Mouse (Mus musculus) E14TG2a.4 (cell line): ENCODE measurements around the gene Fbxo40.

Experiments used
- H3K27me3 ChIP-seq: 2 replicates; pipeline ENCODE4 v1.6.1; 2014; ENCODE audit warnings: low read length, control low read depth; ENCODE audit not compliant: insufficient read depth
- H3K36me3 ChIP-seq: 2 replicates; pipeline ENCODE4 v1.6.1; 2014; ENCODE audit warnings: low read length, control low read depth; ENCODE audit not compliant: insufficient read depth
- H3K4me1 ChIP-seq: replicated peaks from 2 replicates; pipeline ENCODE4 v1.6.1; 2014; ENCODE audit warnings: low read depth, low read length, control low read depth
- H3K4me3 ChIP-seq: replicated peaks from 2 replicates; pipeline ENCODE4 v1.5.1; 2014; ENCODE audit warnings: mild to moderate bottlenecking, low read length
- H3K9me3 ChIP-seq: 2 replicates; pipeline ENCODE4 v1.6.1; 2014; ENCODE audit warnings: low read length, control low read depth
- CTCF ChIP-seq: conservative IDR thresholded peaks from 2 replicates; pipeline ENCODE4 v1.5.1; 2014; ENCODE audit warnings: low read length
- NANOG ChIP-seq: IDR thresholded peaks from 2 replicates; pipeline ENCODE4 v1.6.1; 2014; ENCODE audit warnings: borderline replicate concordance, low read length, mixed read lengths
- POU5F1 ChIP-seq: IDR thresholded peaks from 2 replicates; pipeline ENCODE4 v1.6.1; 2014; ENCODE audit warnings: low read length, borderline replicate concordance

Fbxo40 gene

GRCm38 (mm10) chr16:36963415-36963814 is 26.9 kb downstream of the Fbxo40 start:
- Histone ChIP-seq H3K27me3 (peaks cover 13% of the 10 kb centered on the region; the same call in 1 of the 2 replicates), H3K9me3 (no peaks in the 10 kb centered on the region), H3K4me1 (peaks cover 3% of the 10 kb centered on the region; the same call in 1 of the 2 replicates), H3K36me3 (no peaks in the 10 kb centered on the region), H3K4me3 (no peak overlapping the region)
- TF ChIP-seq POU5F1 = no peak
- TF ChIP-seq NANOG = no peak
- no peak for TF ChIP-seq CTCF

GRCm38 (mm10) chr16:36955106-36955505 is 35.2 kb downstream of the Fbxo40 start:
- TF ChIP-seq CTCF = no peak
- no peak for TF ChIP-seq POU5F1
- TF ChIP-seq NANOG = no peak
- Histone ChIP-seq H3K36me3 (no peaks in the 10 kb centered on the region), H3K4me1 (no peaks in the 10 kb centered on the region), H3K4me3 (no peak overlapping the region), H3K27me3 (0 out of 2 replicates have a peak, but pooled peaks cover 3% of the 10 kb centered on the region), H3K9me3 (no peaks in the 10 kb centered on the region)

GRCm38 (mm10) chr16:36951029-36951428 is 39.2 kb downstream of the Fbxo40 start:
- Histone ChIP-seq H3K4me3 (no peak overlapping the region), H3K36me3 (no peaks in the 10 kb centered on the region), H3K9me3 (no peaks in the 10 kb centered on the region), H3K27me3 (no peaks in the 10 kb centered on the region), H3K4me1 (no peaks in the 10 kb centered on the region)
- TF ChIP-seq POU5F1 (no peak), CTCF (no peak), NANOG (no peak)

GRCm38 (mm10) chr16:36949614-36950336 is 40.5 kb downstream of the Fbxo40 start:
- Histone ChIP-seq H3K9me3 (no peaks in the 10 kb centered on the region), H3K4me1 (peaks cover 4% of the 10 kb centered on the region; the same call in 1 of the 2 replicates), H3K4me3 (no peak overlapping the region), H3K27me3 (no peaks in the 10 kb centered on the region), H3K36me3 (no peaks in the 10 kb centered on the region)
- 0 out of 2 replicates have a peak, but pooled peaks have one; percentile 19 for TF ChIP-seq CTCF
- TF ChIP-seq NANOG = no peak
- TF ChIP-seq POU5F1 = no peak

DNA sequence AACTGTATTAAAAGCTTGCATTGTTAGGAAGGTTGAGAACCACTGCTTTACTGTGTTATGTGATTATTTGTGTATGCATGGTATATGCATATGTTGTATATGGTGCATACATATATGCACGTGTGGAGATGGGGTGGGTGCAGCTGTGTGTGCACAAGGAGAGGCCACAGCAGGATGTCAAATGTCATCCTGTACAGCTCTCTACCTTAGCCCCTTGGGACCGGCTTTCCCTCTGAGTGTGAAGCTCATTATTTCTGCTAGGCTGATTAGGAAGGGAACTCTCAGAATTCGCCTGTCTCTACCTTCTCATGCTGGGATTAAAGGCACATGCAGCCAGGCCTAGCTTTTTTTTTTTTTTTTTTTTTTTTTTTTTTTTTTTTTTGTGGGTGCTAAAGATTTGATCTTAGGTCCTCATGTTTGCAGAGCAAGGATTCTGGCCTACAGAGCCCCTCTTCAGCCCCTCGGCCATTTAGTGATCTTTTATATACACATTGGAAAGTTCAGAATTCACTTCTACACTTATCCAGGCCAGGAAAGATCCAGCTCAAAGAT is 42.5 kb downstream of the Fbxo40 start:
- Histone ChIP-seq H3K27me3 (no peaks in the 10 kb centered on the region), H3K36me3 (no peaks in the 10 kb centered on the region), H3K4me1 (peaks cover 7% of the 10 kb centered on the region; the same call in 1 of the 2 replicates), H3K4me3 (no peak overlapping the region), H3K9me3 (no peaks in the 10 kb centered on the region)
- TF ChIP-seq POU5F1 (no peak), CTCF (no peak), NANOG (no peak)

DNA sequence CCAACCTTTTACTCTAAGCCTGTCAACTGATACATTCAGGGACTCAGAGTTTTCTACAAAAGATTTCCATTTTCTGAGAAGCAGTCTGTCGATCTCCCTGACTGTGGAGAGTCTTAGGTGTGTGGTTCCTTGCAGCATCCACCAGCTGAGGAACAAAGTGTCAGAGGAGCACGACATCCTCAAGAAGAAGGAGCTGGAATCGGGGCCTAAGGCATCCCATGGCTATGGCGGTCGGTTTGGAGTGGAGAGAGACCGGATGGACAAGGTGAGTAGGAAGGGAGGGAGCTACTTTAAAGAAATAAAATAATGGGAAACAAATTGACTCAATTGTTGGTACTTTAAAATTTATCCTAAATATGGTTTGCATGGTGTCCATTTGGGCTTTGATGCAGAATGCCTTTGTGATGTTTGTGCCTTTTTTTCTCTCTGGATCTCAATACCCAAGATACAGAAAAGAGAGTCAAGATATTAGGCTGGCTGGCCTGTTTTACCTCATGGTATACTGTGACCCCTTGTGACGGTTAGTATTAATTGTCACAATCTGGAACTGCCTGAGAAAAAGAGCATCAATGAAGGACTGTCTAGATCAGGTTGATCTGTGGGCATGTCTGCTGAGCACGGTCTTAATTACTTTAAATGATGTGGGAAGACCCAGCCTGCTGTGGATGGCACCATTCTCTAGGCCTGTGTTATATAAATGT is 43.7 kb downstream of the Fbxo40 start:
- no peaks in the 10 kb centered on the region for H3K36me3 ChIP-seq
- H3K9me3 ChIP-seq = no peaks in the 10 kb centered on the region
- H3K4me1 ChIP-seq = peaks cover 7% of the 10 kb centered on the region; the same call in 1 of the 2 replicates
- TF ChIP-seq CTCF (no peak), POU5F1 (no peak), NANOG (no peak)
- no peaks in the 10 kb centered on the region for H3K27me3 ChIP-seq
- H3K4me3 ChIP-seq = no peak overlapping the region

DNA sequence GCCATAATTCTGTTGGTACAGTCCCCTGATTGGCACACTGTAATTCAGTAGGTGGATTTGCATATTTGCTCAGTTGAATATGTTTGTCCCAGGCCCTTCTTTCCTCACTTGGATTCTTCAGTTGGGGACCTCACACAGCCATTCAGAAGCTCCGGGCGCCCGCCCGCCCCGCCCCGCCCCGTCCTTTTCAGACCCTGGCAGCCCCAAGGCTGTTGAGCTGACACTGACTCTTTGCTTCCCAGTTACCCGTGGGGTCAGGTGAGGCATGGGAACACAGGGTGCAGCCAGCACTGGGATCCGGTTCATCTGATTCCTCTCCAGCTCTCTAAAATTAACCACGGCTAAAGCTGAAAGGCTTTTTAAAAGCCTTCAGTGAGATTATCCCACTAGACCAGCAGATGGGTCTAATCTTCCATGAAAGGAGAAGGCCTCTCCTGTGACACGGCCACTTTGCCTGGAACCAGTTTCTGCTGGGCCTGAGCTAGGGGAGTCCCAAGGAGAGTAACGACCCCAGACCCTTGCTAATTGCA is 45.3 kb downstream of the Fbxo40 start:
- TF ChIP-seq NANOG (no peak), POU5F1 (no peak), CTCF (no peak)
- Histone ChIP-seq H3K4me1 (peaks cover 11% of the 10 kb centered on the region), H3K4me3 (no peak overlapping the region), H3K27me3 (no peaks in the 10 kb centered on the region), H3K36me3 (no peaks in the 10 kb centered on the region), H3K9me3 (no peaks in the 10 kb centered on the region)

GRCm38 (mm10) chr16:36943591-36943990 is 46.7 kb downstream of the Fbxo40 start:
- H3K27me3 ChIP-seq = no peaks in the 10 kb centered on the region
- TF ChIP-seq CTCF (no peak), NANOG (no peak), POU5F1 (no peak)
- no peaks in the 10 kb centered on the region for H3K36me3 ChIP-seq
- no peak overlapping the region for H3K4me3 ChIP-seq
- H3K9me3 ChIP-seq = no peaks in the 10 kb centered on the region
- peaks cover 11% of the 10 kb centered on the region for H3K4me1 ChIP-seq
